Mouse (Mus musculus) ES-E14 (cell line): ENCODE data around the gene Rcsd1. TPM values are rescaled to one million over a fixed set of nuclear protein-coding genes. Genes with fewer than 3 reads are reported as not detected.

Source experiments
- DNase-seq: peaks from one replicate; pipeline ENCODE4 v3.0.0-alpha.2; 2013; ENCODE audit warnings: low read depth, low spot score
- H3K27ac ChIP-seq: 2 replicates; pipeline ENCODE4 v1.5.1; 2012; ENCODE audit warnings: low read depth, mild to moderate bottlenecking, low read length, moderate library complexity, mixed read lengths; ENCODE audit not compliant: poor library complexity, insufficient read depth, severe bottlenecking
- H3K36me3 ChIP-seq: 2 replicates; pipeline ENCODE4 v1.6.1; 2012; ENCODE audit warnings: mild to moderate bottlenecking, low read length, moderate library complexity, mixed read lengths; ENCODE audit not compliant: control insufficient read depth, poor library complexity, insufficient read depth, severe bottlenecking
- H3K4me1 ChIP-seq, 2 experiments: fragments of 150-350 bp in 1 of 2; sonication (generic) in 1 of 2; 2 replicates each; pipeline ENCODE4 v1.6.1; 2012; ENCODE audit warnings: low read length in 2 of 2, mild to moderate bottlenecking in 1 of 2, mixed read lengths in 1 of 2; ENCODE audit not compliant: control insufficient read depth in 2 of 2, insufficient read depth in 2 of 2, poor library complexity in 1 of 2
- H3K4me3 ChIP-seq, 2 experiments: fragments of 150-350 bp in 1 of 2; sonication (generic) in 1 of 2; 2 replicates each; pipeline ENCODE4 v1.5.1; 2012; ENCODE audit warnings: low read length in 2 of 2, low read depth in 1 of 2, mild to moderate bottlenecking in 1 of 2, mixed read lengths in 1 of 2; ENCODE audit not compliant: insufficient read depth in 1 of 2, poor library complexity in 1 of 2, severe bottlenecking in 1 of 2
- H3K9ac ChIP-seq: 2 replicates; pipeline ENCODE4 v1.6.1; 2012; ENCODE audit warnings: low read depth, mild to moderate bottlenecking, low read length, mixed read lengths; ENCODE audit not compliant: poor library complexity, insufficient read depth, severe bottlenecking
- H3K9me3 ChIP-seq: fragments of 150-350 bp; sonication (generic); 2 replicates; pipeline ENCODE4 v1.6.1; 2012; ENCODE audit warnings: low read depth, mild to moderate bottlenecking, low read length; ENCODE audit not compliant: control insufficient read depth, insufficient read depth
- CHD2 ChIP-seq: IDR thresholded peaks from 2 replicates; pipeline ENCODE4 v1.6.1; 2014; ENCODE audit warnings: mild to moderate bottlenecking, low read depth, low read length, inconsistent platforms
- HCFC1 ChIP-seq: IDR thresholded peaks from 2 replicates; pipeline ENCODE4 v1.6.1; 2012; ENCODE audit warnings: low read length, inconsistent platforms, borderline replicate concordance; ENCODE audit not compliant: insufficient read depth
- MAFK ChIP-seq: IDR thresholded peaks from 2 replicates; pipeline ENCODE4 v1.6.1; 2014; ENCODE audit warnings: mild to moderate bottlenecking, low read depth, low read length, inconsistent platforms; ENCODE audit not compliant: insufficient read depth
- ZC3H11A ChIP-seq: IDR thresholded peaks from 2 replicates; pipeline ENCODE4 v1.6.1; 2012; ENCODE audit warnings: low read depth, mild to moderate bottlenecking, inconsistent platforms, low read length, borderline replicate concordance
- ZNF384 ChIP-seq: IDR thresholded peaks from 2 replicates; pipeline ENCODE4 v1.6.1; 2012; ENCODE audit warnings: low read depth, low read length, inconsistent platforms
- in situ Hi-C, 2 experiments: fragments of 600-800 bp; cut with MboI; formaldehyde crosslinking; loops; one replicate each; pipeline ENCODE4 v1.15.1; 2025; ENCODE audit warnings: low sequenced_read_pairs in 2 of 2, inconsistent platforms in 1 of 2; ENCODE audit not compliant: unreplicated experiment in 2 of 2
- total RNA-seq: library from RNA; depleted of rRNA; stranded (reverse); fragments of 300-350 nt; gene quantifications from 2 replicates; pipeline ENCODE4 v1.2.3, GENCODE M21; 2012

The Rcsd1 gene
- total RNA-seq, 1 experiment, result 5.4 TPM

- H3K4me1 ChIP-seq, result peaks cover 0 to under 1% of the 10 kb centered on the region in 2 experiments; a peak in 1 of 4 replicates
- H3K9ac ChIP-seq, result no peak overlapping the region
- no peak overlapping the region for H3K4me3 ChIP-seq
- H3K27ac ChIP-seq, result no peak overlapping the region
- H3K9me3 ChIP-seq, result no peaks in the 10 kb centered on the region
- no peaks in the 10 kb centered on the region for H3K36me3 ChIP-seq
- in situ Hi-C loops, result no loop called here
- no peak for DNase-seq
- no peak for TF ChIP-seq CHD2
Observed at GRCm38 (mm10) chr1:165697701-165698100, 11.9 kb downstream of the Rcsd1 start.

- H3K27ac ChIP-seq, result no peak overlapping the region
- in situ Hi-C loops, result no loop called here
- no peaks in the 10 kb centered on the region for H3K9me3 ChIP-seq
- H3K4me3 ChIP-seq, result no peak overlapping the region
- H3K4me1 ChIP-seq, result no peaks in the 10 kb centered on the region
- no peak for TF ChIP-seq MAFK
- TF ChIP-seq HCFC1, result no peak
- no peak for TF ChIP-seq CHD2
- no peak for TF ChIP-seq ZNF384
- TF ChIP-seq ZC3H11A, result no peak
- H3K36me3 ChIP-seq, result no peaks in the 10 kb centered on the region
- H3K9ac ChIP-seq, result no peak overlapping the region
- DNase-seq, result no peak
Observed at GRCm38 (mm10) chr1:165696870-165697269, 12.7 kb downstream of the Rcsd1 start.

- in situ Hi-C loops, result no loop called here
- no peak for TF ChIP-seq CHD2
- TF ChIP-seq ZNF384, result no peak
- TF ChIP-seq MAFK, result no peak
- no peak for TF ChIP-seq ZC3H11A
- TF ChIP-seq HCFC1, result no peak
- no peak overlapping the region for H3K4me3 ChIP-seq
- no peak for DNase-seq
- H3K4me1 ChIP-seq, result no peaks in the 10 kb centered on the region
- H3K9me3 ChIP-seq, result no peaks in the 10 kb centered on the region
- H3K36me3 ChIP-seq, result no peaks in the 10 kb centered on the region
- no peak overlapping the region for H3K27ac ChIP-seq
- no peak overlapping the region for H3K9ac ChIP-seq
Observed at GRCm38 (mm10) chr1:165696040-165696439, 13.5 kb downstream of the Rcsd1 start.

GRCm38 (mm10) chr1:165695392-165696014 is 14.1 kb downstream of the Rcsd1 start:
- Histone ChIP-seq H3K9me3 (no peaks in the 10 kb centered on the region), H3K4me1 (no peaks in the 10 kb centered on the region)
- in situ Hi-C loops, result no loop called here

GRCm38 (mm10) chr1:165693856-165694255 is 15.7 kb downstream of the Rcsd1 start:
- Histone ChIP-seq H3K4me1 (no peaks in the 10 kb centered on the region), H3K9me3 (no peaks in the 10 kb centered on the region), H3K4me3 (no peak overlapping the region), H3K27ac (no peak overlapping the region), H3K36me3 (no peaks in the 10 kb centered on the region), H3K9ac (no peak overlapping the region)
- in situ Hi-C loops, result no loop called here
- TF ChIP-seq HCFC1 (no peak), MAFK (no peak), CHD2 (no peak), ZNF384 (no peak), ZC3H11A (no peak)
- no peak for DNase-seq

More at GRCm38 (mm10) chr1:165695392-165696014, 14.1 kb downstream of the Rcsd1 start:
- Histone ChIP-seq H3K36me3 (no peaks in the 10 kb centered on the region), H3K4me3 (no peak overlapping the region), H3K27ac (no peak overlapping the region), H3K9ac (no peak overlapping the region)
- TF ChIP-seq ZC3H11A, result no peak
- TF ChIP-seq CHD2, result no peak
- no peak for TF ChIP-seq MAFK
- no peak for TF ChIP-seq HCFC1
- no peak for TF ChIP-seq ZNF384
- no peak for DNase-seq
